ENCODE assay signal across 8 mouse cellular contexts in the genomic region with DNA sequence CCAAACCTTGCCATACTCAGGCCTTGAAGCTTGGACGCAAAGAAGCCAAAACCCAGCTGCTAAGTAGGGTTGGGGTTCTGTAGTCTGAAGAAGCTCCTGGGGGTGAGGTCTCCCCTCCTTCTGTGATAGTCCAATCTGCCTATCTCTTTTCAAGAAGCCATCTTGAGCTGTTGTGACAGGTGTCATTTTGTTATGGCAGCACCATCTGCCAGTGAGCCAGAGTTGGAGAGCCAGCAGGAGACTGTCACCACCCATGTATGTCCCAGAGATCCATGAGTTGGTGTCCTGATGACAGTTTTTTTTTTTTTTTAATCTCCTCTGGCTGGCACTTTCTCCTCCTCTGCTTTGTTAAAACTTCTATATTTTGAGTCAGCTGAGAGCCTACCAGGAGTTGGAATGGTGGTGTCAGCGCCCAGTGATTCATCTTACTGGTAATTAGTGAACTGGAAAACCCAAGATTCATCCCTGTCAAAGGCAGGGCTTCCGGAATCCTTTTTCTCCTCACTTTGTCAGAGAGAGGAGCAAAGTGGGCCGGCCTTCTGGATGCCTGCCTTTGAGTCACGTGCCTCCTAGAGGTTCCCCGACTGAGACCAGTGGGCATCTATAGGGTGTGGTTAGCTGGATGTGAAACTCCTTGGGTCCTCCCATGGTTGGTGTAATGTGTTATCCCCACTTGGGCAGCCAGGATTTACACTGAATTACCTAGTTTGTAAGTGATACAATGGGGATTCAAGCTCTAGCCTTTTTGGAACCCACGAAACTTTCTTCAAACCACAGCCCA. TPM values are rescaled to one million over a fixed set of nuclear protein-coding genes. Genes with fewer than 3 reads are reported as not detected.
DNase-seq lines count a peak whose midpoint lies in the region; ATAC-seq lines count a peak whose summit lies in the region.

No protein-coding gene starts in this region.

- peaks cover 48% of the 10 kb centered on the region for H3K4me1 ChIP-seq in heart, embryonic 16.5 days (ENCODE audit: control insufficient read depth, insufficient read depth, low read length)
- peaks cover 17% of the 10 kb centered on the region for H3K4me1 ChIP-seq in midbrain, embryonic 11.5 days (ENCODE audit: control insufficient read depth, insufficient read depth, low read length)

- no peak overlapping the region for H3K4me3 ChIP-seq in heart, embryonic 16.5 days (ENCODE audit: low read length)
- H3K4me3 ChIP-seq in midbrain, embryonic 11.5 days (ENCODE audit: low read depth, low read length), result no peak overlapping the region

- 51% methylated on average over 7 of the region's 7 CpGs for WGBS in heart, embryonic 16.5 days
- 39% methylated on average over 7 of the region's 7 CpGs for WGBS in midbrain, embryonic 11.5 days

- no peaks in the 10 kb centered on the region for H3K9me3 ChIP-seq in heart, embryonic 16.5 days (replicated peaks; ENCODE audit: control insufficient read depth, low read length)
- H3K9me3 ChIP-seq in midbrain, embryonic 11.5 days (ENCODE audit: control insufficient read depth, low read length), result no peaks in the 10 kb centered on the region

- H3K27ac ChIP-seq in heart, embryonic 16.5 days (ENCODE audit: low read length), result peak overlapping the region; percentile 92
- no peak overlapping the region for H3K27ac ChIP-seq in midbrain, embryonic 11.5 days (ENCODE audit: low read depth, low read length)

- peak; percentile 33 to 35 for DNase-seq in adrenal gland, adult 18-20 months (ENCODE audit: low spot score in 2 of 2)
- DNase-seq in adrenal gland, postnatal 25 days, result no peak
- DNase-seq in 3134 (ENCODE audit: extremely low read depth, insufficient read length, low spot score), result peak; percentile 63
- DNase-seq in embryo, embryonic 10.5 days (ENCODE audit: low spot score), result peak; percentile 22
- peak; percentile 29 for DNase-seq in left cerebral cortex, postnatal 4 days
- DNase-seq in midbrain, embryonic 11.5 days (ENCODE audit: low spot score, missing footprints), result peak; percentile 81

- no peaks in the 10 kb centered on the region for H3K36me3 ChIP-seq in heart, embryonic 16.5 days (ENCODE audit: control insufficient read depth, insufficient read depth)
- H3K36me3 ChIP-seq in midbrain, embryonic 11.5 days (ENCODE audit: control insufficient read depth, insufficient read depth, low read length), result no peaks in the 10 kb centered on the region

- ATAC-seq in heart, embryonic 16.5 days (replicated peaks; ENCODE audit: extremely low read depth, insufficient read depth, low FRiP score), result no peak
- ATAC-seq in midbrain, embryonic 11.5 days (ENCODE audit: low FRiP score), result no peak
- no peak for ATAC-seq in megakaryocyte-erythroid progenitor cell, adult 5-6 weeks (replicated peaks; ENCODE audit: low FRiP score, low TSS enrichment, poor library complexity, severe bottlenecking)

- peak overlapping the region; percentile 79 for H3K4me2 ChIP-seq in heart, embryonic 16.5 days (ENCODE audit: low read depth, low read length)
- peak overlapping the region; percentile 72; the same call in 1 of the 2 replicates for H3K4me2 ChIP-seq in midbrain, embryonic 11.5 days

- intact Hi-C loops in left cerebral cortex, postnatal 4 days (cut with DNase I), result no loop called here

- H3K27me3 ChIP-seq in heart, embryonic 16.5 days (ENCODE audit: control insufficient read depth, insufficient read depth, low read length), result no peaks in the 10 kb centered on the region
- no peaks in the 10 kb centered on the region for H3K27me3 ChIP-seq in midbrain, embryonic 11.5 days (ENCODE audit: control insufficient read depth, insufficient read depth, low read length)

- peak overlapping the region; percentile 58; the same call in 1 of the 2 replicates for H3K9ac ChIP-seq in heart, embryonic 16.5 days (ENCODE audit: low read length)
- H3K9ac ChIP-seq in midbrain, embryonic 11.5 days (ENCODE audit: low read length), result no peak overlapping the region

RNA-seq across cellular contexts. Expression of a gene that starts 1.5 kb away (rescaled TPM):
- 10 to 100 TPM; 63.0 to 77.6 TPM for total RNA-seq in adrenal gland, adult 18-20 months (2021)
- total RNA-seq in adrenal gland, postnatal 25 days (2021), result 41.2 and 43.1 TPM in 2 replicates
- polyA plus RNA-seq in heart, embryonic 16.5 days (2015; fragmentation: Nextera tagmentation; extraction: Ambion mirVana), result 24.5 and 26.6 TPM in 2 replicates
- total RNA-seq in left cerebral cortex, postnatal 4 days (2021), result 10 to 100 TPM; 23.7 to 25.0 TPM
- polyA plus RNA-seq in midbrain, embryonic 11.5 days (2014; fragmentation: Nextera tagmentation; extraction: Ambion mirVana), result 20.8 and 25.4 TPM in 2 replicates
- total RNA-seq in megakaryocyte-erythroid progenitor cell, adult 5-6 weeks (2014; fragmentation: Nextera tagmentation), result 12.2 and 14.6 TPM in 2 replicates
- 10.0 and 11.7 TPM in 2 replicates for total RNA-seq in megakaryocyte-erythroid progenitor cell, adult 5-6 weeks (2017)

RNA-seq across cellular contexts. Expression of a gene that starts 5.8 kb away (rescaled TPM):
- total RNA-seq in adrenal gland, adult 18-20 months (2021), result 10 to 100 TPM; 18.7 to 25.2 TPM
- total RNA-seq in adrenal gland, postnatal 25 days (2021), result 45.4 and 48.0 TPM in 2 replicates
- 41.7 and 47.2 TPM in 2 replicates for polyA plus RNA-seq in heart, embryonic 16.5 days (2015; fragmentation: Nextera tagmentation; extraction: Ambion mirVana)
- 10 to 100 TPM; 23.9 to 25.3 TPM for total RNA-seq in left cerebral cortex, postnatal 4 days (2021)
- 40.8 and 45.7 TPM in 2 replicates for polyA plus RNA-seq in midbrain, embryonic 11.5 days (2014; fragmentation: Nextera tagmentation; extraction: Ambion mirVana)
- 30.8 and 32.0 TPM in 2 replicates for total RNA-seq in megakaryocyte-erythroid progenitor cell, adult 5-6 weeks (2014; fragmentation: Nextera tagmentation)
- total RNA-seq in megakaryocyte-erythroid progenitor cell, adult 5-6 weeks (2017), result 10.5 and 16.7 TPM in 2 replicates

RNA-seq across cellular contexts. Expression of a gene that starts 43.9 kb away (rescaled TPM):
- 10 to 100 TPM in 1 of 2 experiments, 1 to 10 TPM in 1; 7.2 to 10.6 TPM for total RNA-seq in adrenal gland, adult 18-20 months (2021)
- total RNA-seq in adrenal gland, postnatal 25 days (2021), result 7.2 and 12.2 TPM in 2 replicates
- polyA plus RNA-seq in heart, embryonic 16.5 days (2015; fragmentation: Nextera tagmentation; extraction: Ambion mirVana), result 7.4 and 8.3 TPM in 2 replicates
- 10 to 100 TPM; 35.3 to 37.9 TPM for total RNA-seq in left cerebral cortex, postnatal 4 days (2021)
- 22.5 and 25.9 TPM in 2 replicates for polyA plus RNA-seq in midbrain, embryonic 11.5 days (2014; fragmentation: Nextera tagmentation; extraction: Ambion mirVana)
- 0.90 and 1.9 TPM in 2 replicates for total RNA-seq in megakaryocyte-erythroid progenitor cell, adult 5-6 weeks (2014; fragmentation: Nextera tagmentation)
- 0.91 and 22.0 TPM in 2 replicates for total RNA-seq in megakaryocyte-erythroid progenitor cell, adult 5-6 weeks (2017)

RNA-seq across cellular contexts. Expression of a gene that starts 45.3 kb away (rescaled TPM):
- 10 to 100 TPM; 13.3 to 13.8 TPM for total RNA-seq in adrenal gland, adult 18-20 months (2021)
- total RNA-seq in adrenal gland, postnatal 25 days (2021), result 23.4 and 33.9 TPM in 2 replicates
- polyA plus RNA-seq in heart, embryonic 16.5 days (2015; fragmentation: Nextera tagmentation; extraction: Ambion mirVana), result 29.5 TPM in 2 replicates
- total RNA-seq in left cerebral cortex, postnatal 4 days (2021), result 1 to 10 TPM; 6.3 to 7.2 TPM
- polyA plus RNA-seq in midbrain, embryonic 11.5 days (2014; fragmentation: Nextera tagmentation; extraction: Ambion mirVana), result 22.4 and 24.8 TPM in 2 replicates
- not detected in 2 replicates for total RNA-seq in megakaryocyte-erythroid progenitor cell, adult 5-6 weeks (2014; fragmentation: Nextera tagmentation)
- 0.91 TPM in 1 of 2 replicates, not detected in the other for total RNA-seq in megakaryocyte-erythroid progenitor cell, adult 5-6 weeks (2017)

RNA-seq across cellular contexts. Expression of a gene that starts 55.5 kb away (rescaled TPM):
- 10 to 100 TPM; 85.5 to 99.2 TPM for total RNA-seq in adrenal gland, adult 18-20 months (2021)
- 74.4 and 98.0 TPM in 2 replicates for total RNA-seq in adrenal gland, postnatal 25 days (2021)
- 128 and 133 TPM in 2 replicates for polyA plus RNA-seq in heart, embryonic 16.5 days (2015; fragmentation: Nextera tagmentation; extraction: Ambion mirVana)
- 10 to 100 TPM; 52.3 to 60.6 TPM for total RNA-seq in left cerebral cortex, postnatal 4 days (2021)
- polyA plus RNA-seq in midbrain, embryonic 11.5 days (2014; fragmentation: Nextera tagmentation; extraction: Ambion mirVana), result 140 and 155 TPM in 2 replicates
- total RNA-seq in megakaryocyte-erythroid progenitor cell, adult 5-6 weeks (2014; fragmentation: Nextera tagmentation), result 117 and 156 TPM in 2 replicates
- total RNA-seq in megakaryocyte-erythroid progenitor cell, adult 5-6 weeks (2017), result 85.7 and 87.1 TPM in 2 replicates
